Mouse (Mus musculus) intestine, embryonic 16.5 days (tissue): ENCODE data around the gene Igfbp2. TPM values are rescaled to one million over a fixed set of nuclear protein-coding genes. Genes with fewer than 3 reads are reported as not detected.

Experiments
- ATAC-seq: fragments of 200-750 bp; cut with Nextera tagmentation; 2 replicates; pipeline ENCODE4 v1.8.0; 2017; ENCODE audit warnings: moderate TSS enrichment, moderate library complexity
- H3K27ac ChIP-seq: fragments of 300-500 bp; sonication (generic); 2 replicates; pipeline ENCODE4 v1.5.1; 2014; ENCODE audit warnings: mild to moderate bottlenecking, low read length
- H3K27me3 ChIP-seq: fragments of 300-500 bp; sonication (generic); replicated peaks from 2 replicates; pipeline ENCODE4 v1.6.1; 2014; ENCODE audit warnings: low read length, control low read depth, mixed read lengths; ENCODE audit not compliant: control insufficient read depth, insufficient read depth
- H3K36me3 ChIP-seq: fragments of 300-500 bp; sonication (generic); 2 replicates; pipeline ENCODE4 v1.6.1; 2014; ENCODE audit warnings: low read length, control low read depth; ENCODE audit not compliant: control insufficient read depth, insufficient read depth
- H3K4me1 ChIP-seq: fragments of 300-500 bp; sonication (generic); 2 replicates; pipeline ENCODE4 v1.6.1; 2014; ENCODE audit warnings: low read length, control low read depth, mixed read lengths; ENCODE audit not compliant: control insufficient read depth, insufficient read depth
- H3K4me2 ChIP-seq: fragments of 300-500 bp; sonication (generic); 2 replicates; pipeline ENCODE4 v1.6.1; 2014; ENCODE audit warnings: low read depth, low read length, control low read depth
- H3K4me3 ChIP-seq: fragments of 300-500 bp; sonication (generic); 2 replicates; pipeline ENCODE4 v1.5.1; 2014; ENCODE audit warnings: mild to moderate bottlenecking, low read length
- H3K9ac ChIP-seq: fragments of 300-500 bp; sonication (generic); 2 replicates; pipeline ENCODE4 v1.6.1; 2014; ENCODE audit warnings: low read depth, low read length
- H3K9me3 ChIP-seq: fragments of 300-500 bp; sonication (generic); 2 replicates; pipeline ENCODE4 v1.6.1; 2016; ENCODE audit warnings: low read length, control low read depth; ENCODE audit not compliant: control insufficient read depth
- WGBS: fragments of 180-500 bp; shearing (Covaris S2); extraction: QIAGEN DNeasy Blood & Tissue Kit; methylation state at CpG from one replicate; pipeline ENCODE4 v1.1.7; 2014; 5-methylcytosine and 5-hydroxymethylcytosine counted together
- polyA plus RNA-seq: library from polyadenylated mRNA; unstranded; fragments of >200 nt; fragmentation: Nextera tagmentation; extraction: Ambion mirVana; gene quantifications from 2 replicates; pipeline ENCODE4 v1.2.1, GENCODE M21; 2015

Igfbp2 gene
- polyA plus RNA-seq, 1 experiment from 2014 or later: 127 TPM

GRCm38 (mm10) chr1:72796128-72796527, 28.2 kb upstream of the Igfbp2 start:
- no peak overlapping the region for H3K9ac ChIP-seq
- H3K27ac ChIP-seq: no peak overlapping the region
- no peaks in the 10 kb centered on the region for H3K27me3 ChIP-seq
- 85% methylated on average over 2 of the region's 2 CpGs for WGBS
- no peaks in the 10 kb centered on the region for H3K4me1 ChIP-seq
- H3K4me2 ChIP-seq: no peak overlapping the region
- no peak overlapping the region for H3K4me3 ChIP-seq
- no peak for ATAC-seq
- no peaks in the 10 kb centered on the region for H3K36me3 ChIP-seq
- H3K9me3 ChIP-seq: no peaks in the 10 kb centered on the region

- Histone ChIP-seq H3K9ac (no peak overlapping the region), H3K4me1 (no peaks in the 10 kb centered on the region), H3K27ac (no peak overlapping the region), H3K9me3 (no peaks in the 10 kb centered on the region), H3K36me3 (no peaks in the 10 kb centered on the region), H3K27me3 (no peaks in the 10 kb centered on the region), H3K4me2 (no peak overlapping the region), H3K4me3 (no peak overlapping the region)
- 83% methylated on average over 4 of the region's 4 CpGs for WGBS
- no peak for ATAC-seq
Measured at GRCm38 (mm10) chr1:72797102-72797665, 27.1 kb upstream of the Igfbp2 start.

- no peaks in the 10 kb centered on the region for H3K9me3 ChIP-seq
- 76% methylated on average over 2 of the region's 2 CpGs for WGBS
- no peaks in the 10 kb centered on the region for H3K27me3 ChIP-seq
- no peak overlapping the region for H3K9ac ChIP-seq
- H3K27ac ChIP-seq: no peak overlapping the region
- no peak overlapping the region for H3K4me2 ChIP-seq
- ATAC-seq: no peak
- H3K36me3 ChIP-seq: no peaks in the 10 kb centered on the region
- no peaks in the 10 kb centered on the region for H3K4me1 ChIP-seq
- H3K4me3 ChIP-seq: no peak overlapping the region
Measured at GRCm38 (mm10) chr1:72798441-72798840, 25.9 kb upstream of the Igfbp2 start.

- Histone ChIP-seq H3K27me3 (no peaks in the 10 kb centered on the region), H3K27ac (no peak overlapping the region), H3K4me2 (no peak overlapping the region), H3K36me3 (no peaks in the 10 kb centered on the region), H3K4me1 (peaks cover 11% of the 10 kb centered on the region; the same call in 1 of the 2 replicates), H3K4me3 (no peak overlapping the region), H3K9me3 (no peaks in the 10 kb centered on the region), H3K9ac (no peak overlapping the region)
- 80% methylated on average over 4 of the region's 4 CpGs for WGBS
- no peak for ATAC-seq
Measured at GRCm38 (mm10) chr1:72804031-72804430, 20.3 kb upstream of the Igfbp2 start.

- H3K9ac ChIP-seq: no peak overlapping the region
- H3K27me3 ChIP-seq: no peaks in the 10 kb centered on the region
- peaks cover 11% of the 10 kb centered on the region; the same call in 1 of the 2 replicates for H3K4me1 ChIP-seq
- no peaks in the 10 kb centered on the region for H3K36me3 ChIP-seq
- no peak overlapping the region for H3K4me3 ChIP-seq
- no peak overlapping the region for H3K27ac ChIP-seq
- no peaks in the 10 kb centered on the region for H3K9me3 ChIP-seq
- 33% methylated on average over 8 of the region's 8 CpGs for WGBS
- H3K4me2 ChIP-seq: no peak overlapping the region
- ATAC-seq: no peak
Measured at GRCm38 (mm10) chr1:72805037-72805436, 19.3 kb upstream of the Igfbp2 start.

GRCm38 (mm10) chr1:72805476-72806043, 18.7 kb upstream of the Igfbp2 start:
- H3K4me1 ChIP-seq: peaks cover 11% of the 10 kb centered on the region; the same call in 1 of the 2 replicates
- no peak overlapping the region for H3K4me2 ChIP-seq
- no peaks in the 10 kb centered on the region for H3K9me3 ChIP-seq
- H3K9ac ChIP-seq: no peak overlapping the region
- H3K36me3 ChIP-seq: no peaks in the 10 kb centered on the region
- H3K27ac ChIP-seq: no peak overlapping the region
- 45% methylated on average over 4 of the region's 4 CpGs for WGBS
- no peak for ATAC-seq
- H3K4me3 ChIP-seq: no peak overlapping the region
- H3K27me3 ChIP-seq: no peaks in the 10 kb centered on the region

- Histone ChIP-seq H3K4me2 (no peak overlapping the region), H3K9me3 (no peaks in the 10 kb centered on the region), H3K4me1 (peaks cover 11% of the 10 kb centered on the region; the same call in 1 of the 2 replicates), H3K9ac (no peak overlapping the region), H3K4me3 (no peak overlapping the region), H3K27me3 (no peaks in the 10 kb centered on the region), H3K27ac (no peak overlapping the region), H3K36me3 (no peaks in the 10 kb centered on the region)
- ATAC-seq: peak; percentile 69
- 26% methylated on average over 11 of the region's 11 CpGs for WGBS
Measured at GRCm38 (mm10) chr1:72806044-72806584, 18.2 kb upstream of the Igfbp2 start.

GRCm38 (mm10) chr1:72809304-72809703, 15.0 kb upstream of the Igfbp2 start:
- WGBS: 78% methylated on average over 7 of the region's 7 CpGs
- no peak overlapping the region for H3K9ac ChIP-seq
- H3K4me1 ChIP-seq: peaks cover 12% of the 10 kb centered on the region; the same call in 1 of the 2 replicates
- no peaks in the 10 kb centered on the region for H3K9me3 ChIP-seq
- no peak overlapping the region for H3K4me3 ChIP-seq
- H3K27me3 ChIP-seq: no peaks in the 10 kb centered on the region
- no peak for ATAC-seq
- H3K4me2 ChIP-seq: no peak overlapping the region
- H3K36me3 ChIP-seq: no peaks in the 10 kb centered on the region
- no peak overlapping the region for H3K27ac ChIP-seq

GRCm38 (mm10) chr1:72809951-72810675, 14.2 kb upstream of the Igfbp2 start:
- Histone ChIP-seq H3K27ac (no peak overlapping the region), H3K4me2 (no peak overlapping the region), H3K4me1 (peaks cover 16% of the 10 kb centered on the region; the same call in 1 of the 2 replicates), H3K27me3 (no peaks in the 10 kb centered on the region), H3K4me3 (no peak overlapping the region), H3K36me3 (no peaks in the 10 kb centered on the region), H3K9ac (no peak overlapping the region), H3K9me3 (no peaks in the 10 kb centered on the region)
- ATAC-seq: no peak
- 83% methylated on average over 7 of the region's 7 CpGs for WGBS
